Mouse (Mus musculus) embryo, embryonic 11 days (tissue): ENCODE data around the gene Efcab11.
"Not testable (repeated sequence)": the region's sequence is repeated elsewhere in the genome, so short reads cannot be mapped to it uniquely, and the experiment has no call there.

Experiments used
- DNase-seq: peaks from one replicate; pipeline ENCODE4 v3.0.0-alpha.2; 2015

The Efcab11 gene

DNA sequence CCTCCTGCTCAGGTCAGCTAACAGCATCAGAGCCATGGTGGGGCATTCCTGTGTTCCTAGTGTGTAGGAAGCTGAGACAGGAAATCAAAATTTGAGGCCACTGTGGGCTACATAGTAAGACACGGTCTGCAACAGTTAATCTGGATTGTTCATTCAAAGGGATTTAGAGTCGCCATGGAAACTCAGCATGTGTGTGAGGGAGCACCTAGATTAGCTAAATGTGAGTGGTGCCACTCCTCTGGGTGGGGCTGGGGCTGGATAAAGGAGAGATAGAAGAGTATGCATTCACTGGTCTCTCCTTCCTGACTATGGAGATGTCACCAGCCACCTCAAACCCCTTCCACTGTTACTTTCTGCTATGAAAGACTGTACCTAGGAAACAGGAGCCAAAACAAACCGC is 10.8 kb downstream of the Efcab11 start:
- peak; percentile 8 for DNase-seq

DNA sequence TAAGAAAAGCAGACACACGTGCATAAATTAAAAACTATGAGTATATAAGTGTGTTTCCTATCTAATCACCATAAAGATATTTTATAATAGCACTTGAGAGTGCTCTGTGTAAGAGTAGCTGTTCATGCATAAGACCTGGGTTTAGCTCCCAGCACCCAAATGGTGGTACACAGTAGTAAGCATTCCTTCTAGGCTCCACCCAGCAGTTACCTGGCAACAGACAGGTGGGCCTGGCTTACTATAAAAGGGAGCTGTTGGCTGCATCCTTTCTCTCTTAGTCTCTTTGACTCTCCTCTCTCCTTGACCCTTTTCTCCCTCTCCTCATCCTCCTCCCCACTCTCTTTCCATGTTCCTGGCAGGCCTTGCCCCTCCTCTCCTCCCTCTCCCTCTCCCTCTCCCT is 15.4 kb downstream of the Efcab11 start:
- DNase-seq = no peak

DNA sequence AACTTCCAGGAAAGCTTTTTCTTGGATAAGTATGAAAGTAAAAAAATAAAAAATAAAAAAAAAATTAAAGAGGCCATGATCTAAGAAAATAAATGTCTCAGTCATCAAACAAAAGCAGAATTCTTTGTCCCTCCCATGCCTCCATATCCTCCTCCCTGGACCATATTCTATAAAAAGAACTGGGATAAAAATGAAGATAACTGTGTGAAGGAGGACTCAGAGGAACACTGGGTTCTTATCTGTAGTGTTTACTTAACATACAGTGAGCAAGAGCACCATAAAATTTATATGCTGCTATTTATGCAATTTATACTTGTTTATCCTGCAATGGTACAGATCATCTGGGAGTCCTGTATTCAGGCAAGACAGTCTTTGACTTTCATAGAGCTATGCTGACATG is 19.6 kb downstream of the Efcab11 start:
- DNase-seq = no peak

DNA sequence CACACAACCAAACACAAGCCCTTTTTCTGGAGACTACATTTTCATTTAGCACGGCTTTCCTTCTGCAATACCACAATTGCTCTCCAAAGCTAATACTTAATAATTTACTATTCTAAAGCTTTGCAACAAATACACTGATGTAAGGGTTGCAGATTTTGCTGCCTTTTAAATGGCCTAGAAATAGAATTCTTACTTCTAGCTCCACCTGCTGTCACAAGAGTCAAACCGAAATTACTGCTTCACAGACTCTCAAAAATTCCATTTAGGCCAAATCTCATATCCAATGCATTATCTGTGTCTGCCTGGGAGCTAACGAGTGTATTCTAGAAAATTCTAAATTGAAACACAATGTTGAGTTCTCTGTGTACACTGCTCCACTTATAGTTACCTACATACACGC is 23.3 kb downstream of the Efcab11 start:
- DNase-seq = peak; percentile 13

DNA sequence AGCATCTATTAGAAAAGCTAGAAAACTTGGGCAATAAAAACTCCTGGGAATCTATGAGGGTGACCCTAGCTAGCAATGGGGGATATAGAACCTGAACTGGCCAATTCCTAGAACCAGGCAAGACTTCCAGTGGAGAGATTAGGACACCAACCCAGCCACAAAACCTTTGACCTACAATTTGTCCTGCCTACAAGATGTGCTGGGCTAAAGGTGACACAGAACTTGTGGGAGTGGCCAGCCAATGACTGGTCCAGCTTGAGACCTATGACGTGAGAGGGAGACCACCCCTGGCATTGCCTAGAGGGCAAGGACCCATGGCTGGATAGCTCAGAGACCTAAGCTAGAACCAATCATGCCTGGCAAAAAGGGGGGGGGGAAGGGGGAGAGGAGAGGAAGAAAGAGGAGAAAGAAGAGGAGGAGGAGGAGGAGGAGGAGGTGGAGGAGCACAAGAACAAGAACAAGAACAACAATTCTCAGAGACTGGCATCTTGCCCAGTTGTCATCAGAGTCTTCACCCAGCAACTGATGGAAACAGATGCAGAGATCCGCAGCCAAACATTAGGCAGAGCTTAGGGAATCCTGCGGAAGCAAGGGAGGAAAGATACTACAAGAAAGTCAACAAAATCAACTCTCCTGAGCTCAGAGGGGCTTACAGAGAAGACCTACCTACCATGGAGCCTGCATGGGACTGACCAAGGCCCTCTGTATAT is 24.7 kb downstream of the Efcab11 start:
- no peak for DNase-seq

DNA sequence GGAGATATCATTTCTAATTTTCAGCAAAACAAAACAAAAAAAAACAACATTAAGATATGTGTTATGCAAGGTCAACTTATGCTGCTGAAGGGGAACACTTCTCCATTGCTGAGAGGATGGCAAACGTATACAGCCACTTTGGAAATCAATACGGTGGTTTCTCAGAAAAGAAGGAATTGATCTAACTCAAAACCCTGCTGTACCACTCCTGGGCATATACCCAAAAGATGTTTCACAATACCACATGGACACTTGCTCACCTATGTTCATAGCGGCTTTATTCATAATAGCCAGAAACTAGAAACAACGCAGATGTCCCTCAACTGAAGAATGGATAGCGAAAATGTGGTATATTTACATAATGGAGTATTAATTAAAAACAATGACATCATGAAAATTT is 25.6 kb downstream of the Efcab11 start:
- no peak for DNase-seq

DNA sequence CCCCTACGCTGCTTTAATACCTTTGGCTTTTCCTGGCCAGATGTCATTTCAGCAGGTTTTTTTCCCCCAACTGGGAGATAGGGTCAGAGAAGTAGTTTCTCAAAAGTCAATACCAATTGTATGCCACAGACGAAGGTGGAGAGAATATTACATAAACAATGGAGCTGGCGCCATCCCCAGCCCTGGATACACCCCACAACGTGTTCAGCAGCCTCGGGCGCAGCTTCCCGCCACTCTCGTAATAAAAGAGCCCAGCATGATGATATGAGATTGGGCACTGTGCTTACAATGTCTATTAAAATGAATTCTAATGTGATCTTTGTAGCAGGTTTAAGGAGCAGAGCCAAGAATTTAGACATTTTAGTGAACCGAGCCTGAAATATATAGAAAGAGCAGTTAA is 28.2 kb downstream of the Efcab11 start:
- DNase-seq = no peak

DNA sequence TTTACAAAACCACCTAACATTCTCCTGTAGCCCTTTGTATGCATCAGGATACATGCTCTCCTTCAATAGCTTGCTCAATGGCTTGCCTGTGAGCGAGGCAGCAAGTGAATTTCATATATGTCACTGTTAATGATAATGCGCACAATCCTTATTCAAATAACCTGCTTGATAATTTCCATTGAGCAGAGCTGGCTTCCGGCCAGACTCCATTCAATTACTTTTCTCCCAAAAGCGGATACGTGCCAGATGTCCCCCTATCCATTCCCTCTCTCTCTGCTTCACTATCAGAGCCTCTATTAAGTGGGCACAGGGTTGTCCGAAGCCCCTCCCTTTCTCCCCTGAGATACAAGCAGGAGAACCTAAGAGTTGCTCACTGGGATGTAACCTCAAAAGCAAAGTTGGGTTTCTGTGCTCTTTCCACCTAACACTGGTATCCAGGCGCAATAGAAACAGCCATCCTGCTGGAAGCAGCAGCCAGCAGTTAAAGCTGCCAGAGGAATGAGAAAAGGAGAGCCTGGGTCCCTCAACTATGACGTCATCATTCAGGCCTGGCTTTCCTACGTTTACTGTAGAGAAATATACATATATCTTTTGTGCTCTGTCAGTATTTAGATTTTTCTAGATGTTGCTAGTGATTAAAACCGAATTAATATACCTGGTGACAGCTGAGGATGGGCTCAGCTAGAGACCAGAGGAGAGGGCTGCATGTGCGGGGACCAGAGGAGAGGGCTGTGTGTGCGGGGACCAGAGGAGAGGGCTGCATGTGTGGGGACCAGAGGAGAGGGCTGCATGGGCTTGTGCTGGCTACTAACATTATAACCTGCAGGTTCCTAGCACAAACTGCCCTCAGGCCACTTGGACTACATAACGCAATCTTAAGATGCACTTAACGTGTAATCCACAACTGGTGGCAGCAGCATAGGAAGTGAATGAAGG is 30.6 kb downstream of the Efcab11 start:
- DNase-seq = no peak

DNA sequence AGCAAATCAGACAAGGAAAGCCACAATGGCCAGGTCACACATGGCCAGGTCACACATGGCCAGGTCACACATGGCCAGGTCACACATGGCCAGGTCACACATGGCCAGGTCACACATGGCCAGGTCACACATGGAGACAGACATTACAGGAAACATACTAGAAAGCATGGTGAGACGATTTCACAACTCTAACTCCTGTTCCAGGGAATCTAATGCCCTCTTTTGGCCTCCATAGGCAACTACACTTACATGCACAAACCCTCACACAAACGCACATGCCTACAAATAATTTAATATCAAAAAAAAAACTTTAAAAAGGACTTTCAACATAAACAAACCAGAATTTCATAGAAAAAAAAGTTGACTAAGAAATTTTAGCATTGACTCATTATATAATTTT is 34.2 kb downstream of the Efcab11 start:
- no peak for DNase-seq

DNA sequence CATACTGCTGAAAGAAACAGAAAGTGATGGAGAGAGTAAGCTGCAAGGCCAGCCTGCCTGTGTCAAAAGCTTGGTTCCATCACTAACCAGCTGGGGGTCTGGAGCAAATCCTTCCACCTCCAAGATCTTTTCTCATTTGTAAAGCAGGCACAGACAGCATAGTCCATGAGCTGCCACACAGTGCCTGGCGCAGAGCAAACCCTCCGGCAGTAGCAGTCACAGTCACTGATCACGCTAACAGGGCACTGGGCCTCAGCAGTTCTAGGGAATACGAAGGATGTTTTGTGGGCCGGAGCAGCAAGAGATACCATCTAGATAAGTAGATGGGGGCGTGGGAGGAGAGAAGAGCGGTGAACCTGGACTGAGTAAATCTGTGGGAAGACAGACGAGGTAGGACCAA is 39.3 kb downstream of the Efcab11 start:
- no peak for DNase-seq

DNA sequence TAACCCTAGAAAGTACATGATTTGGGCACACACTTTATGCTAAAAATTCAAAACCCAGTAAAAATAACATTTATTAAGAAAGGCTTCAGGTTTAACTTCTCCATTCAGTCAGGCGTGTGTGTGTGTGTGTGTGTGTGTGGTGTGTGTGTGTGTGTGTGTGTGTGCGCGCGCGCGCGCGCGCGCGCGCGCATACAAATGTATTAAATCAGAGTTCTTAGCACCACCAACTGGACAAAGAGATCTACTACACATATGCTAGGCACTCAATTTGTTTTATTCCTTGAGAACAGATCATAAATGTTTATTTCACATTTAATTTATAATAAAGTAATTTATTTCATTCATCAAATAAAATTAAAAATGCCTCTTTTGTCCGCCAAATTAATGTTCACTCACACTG is 45.5 kb downstream of the Efcab11 start:
- DNase-seq = peak; percentile 52

DNA sequence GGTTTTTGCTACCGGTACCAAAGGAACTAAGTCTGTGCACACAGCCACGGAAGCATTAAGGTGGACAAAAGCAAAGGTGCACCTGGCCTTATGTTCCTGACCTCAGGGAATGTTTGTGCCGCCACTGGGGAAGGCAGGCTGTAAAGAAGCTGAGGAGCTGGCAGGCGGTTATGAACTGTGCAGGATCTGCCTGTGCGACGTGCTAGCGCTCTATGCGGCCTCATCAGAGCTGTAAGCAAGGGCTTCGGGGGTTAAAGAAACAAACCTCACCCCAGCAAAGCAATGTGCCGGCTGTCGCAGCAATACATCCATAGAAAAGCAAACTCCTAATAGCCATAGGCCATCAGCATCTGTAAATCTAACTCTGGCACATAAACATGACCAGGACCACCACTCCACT is 46.1 kb downstream of the Efcab11 start:
- peak; percentile 18 for DNase-seq

DNA sequence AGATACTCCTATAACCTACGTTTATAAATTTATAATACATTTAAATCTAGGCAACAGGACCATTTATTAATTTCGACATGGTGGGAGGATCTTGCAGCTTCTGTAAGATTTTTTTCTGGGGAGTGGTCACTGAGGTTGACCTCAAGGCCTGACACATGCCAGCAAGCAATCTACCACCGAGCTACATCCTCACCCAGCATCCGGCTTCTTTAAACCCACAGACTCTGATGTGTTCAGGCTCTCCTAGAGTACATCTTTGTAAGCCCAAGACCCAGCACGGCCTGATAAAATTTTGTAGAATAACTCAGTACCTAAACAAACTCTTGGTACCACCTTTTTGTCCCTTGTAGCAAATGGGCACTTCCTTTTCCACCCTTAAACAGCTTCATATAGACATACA is 46.7 kb downstream of the Efcab11 start:
- DNase-seq = no peak

DNA sequence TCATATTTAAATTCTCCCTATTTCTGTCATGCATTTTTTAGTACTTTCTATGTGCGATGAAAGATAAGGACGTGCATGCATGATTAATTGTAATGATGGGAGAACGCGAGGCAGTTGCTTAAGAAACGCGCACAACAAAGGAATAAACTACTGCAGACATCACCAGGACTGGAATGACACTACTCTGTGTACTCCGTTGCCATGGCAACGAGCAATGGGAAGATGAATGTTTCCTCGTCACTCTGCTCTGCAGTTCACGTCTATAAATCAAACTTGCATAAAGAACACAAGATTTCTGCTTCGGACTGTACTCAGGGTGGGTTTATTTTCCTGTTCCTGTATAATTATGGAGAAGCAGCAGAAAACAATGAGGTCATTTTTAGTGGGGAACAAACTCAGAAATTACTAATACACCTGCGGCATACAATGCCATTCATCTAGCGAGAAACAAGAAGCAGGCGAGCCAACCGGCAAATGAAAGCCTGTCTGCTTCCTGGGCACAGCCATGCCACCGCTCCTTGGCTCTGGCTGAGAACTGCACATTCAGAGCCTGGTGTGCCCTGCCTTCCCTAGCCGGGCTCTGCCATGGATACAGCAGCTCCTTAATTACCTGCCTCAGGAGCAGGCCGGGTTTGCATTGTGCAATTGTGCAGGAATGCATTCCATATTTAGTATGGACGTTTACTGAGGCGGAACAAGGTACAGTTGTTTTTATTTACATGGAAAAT is 47.7 kb downstream of the Efcab11 start:
- DNase-seq = peak; percentile 86

DNA sequence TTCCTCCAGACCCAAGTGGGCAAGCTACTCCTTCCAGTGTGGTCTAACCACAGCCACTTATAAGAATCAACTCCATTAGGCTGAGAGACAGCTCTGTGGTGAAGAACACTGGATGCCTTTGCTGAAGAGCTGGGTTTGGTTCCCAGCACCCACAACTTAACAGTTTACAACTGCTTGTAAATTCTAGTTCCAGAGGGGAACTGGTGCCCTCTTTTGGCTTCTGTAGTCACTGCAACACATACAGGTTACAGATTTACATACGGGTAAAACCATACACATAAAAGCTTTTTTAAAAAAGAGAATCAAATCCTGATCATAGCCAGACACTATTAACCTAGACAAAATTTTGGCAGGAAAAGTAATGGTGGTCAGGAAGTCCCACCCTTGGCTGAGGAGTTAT is 50.8 kb downstream of the Efcab11 start:
- DNase-seq = no peak

DNA sequence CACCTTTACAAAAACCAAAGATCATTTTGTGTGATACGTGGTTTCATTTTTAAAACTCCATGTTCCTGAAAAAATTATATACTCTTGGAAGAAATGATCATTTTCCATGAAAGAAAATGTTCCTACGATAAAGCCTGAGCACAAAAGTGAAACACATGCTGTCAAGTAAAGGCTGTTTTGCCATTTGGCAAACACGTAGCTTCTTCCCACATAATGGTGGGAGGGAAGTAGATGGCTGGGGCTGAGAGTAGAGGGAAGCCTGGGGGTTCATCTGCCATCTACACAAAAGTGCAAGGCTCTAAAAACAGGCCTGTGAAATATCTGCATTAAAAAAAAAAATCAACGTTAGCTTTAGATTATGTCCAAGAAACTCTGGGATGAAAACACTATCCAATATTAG is 61.6 kb downstream of the Efcab11 start:
- DNase-seq = no peak

DNA sequence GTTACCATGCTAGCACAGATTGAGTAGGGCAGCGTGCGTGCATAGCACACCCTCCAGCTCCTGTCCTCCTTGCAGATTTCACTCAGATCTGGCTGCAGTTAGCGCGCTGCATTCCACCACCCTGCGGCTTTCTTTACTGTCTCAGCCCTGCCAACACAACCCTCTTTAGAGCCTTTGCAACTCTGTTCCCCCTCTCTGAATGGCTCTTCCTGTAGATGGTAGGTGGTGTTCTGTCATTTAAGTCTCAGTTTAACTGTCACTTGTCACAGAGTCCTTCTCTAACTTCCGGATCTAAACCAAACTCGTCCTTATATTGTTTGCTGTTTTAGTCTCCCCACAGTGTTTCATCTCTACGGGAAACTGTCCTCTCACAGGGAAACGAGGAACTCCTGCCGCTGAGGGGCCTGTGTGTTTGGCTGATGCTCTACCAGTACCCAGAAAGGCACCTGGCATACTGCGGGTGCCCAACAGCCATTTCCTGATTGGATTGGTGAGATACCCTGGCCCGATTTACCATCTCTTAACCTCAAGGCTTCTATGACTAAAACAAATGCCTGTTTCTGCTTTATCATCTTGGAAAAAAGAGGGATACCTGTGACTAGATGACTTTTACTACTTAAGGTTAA is 62.8 kb downstream of the Efcab11 start:
- DNase-seq = no peak

DNA sequence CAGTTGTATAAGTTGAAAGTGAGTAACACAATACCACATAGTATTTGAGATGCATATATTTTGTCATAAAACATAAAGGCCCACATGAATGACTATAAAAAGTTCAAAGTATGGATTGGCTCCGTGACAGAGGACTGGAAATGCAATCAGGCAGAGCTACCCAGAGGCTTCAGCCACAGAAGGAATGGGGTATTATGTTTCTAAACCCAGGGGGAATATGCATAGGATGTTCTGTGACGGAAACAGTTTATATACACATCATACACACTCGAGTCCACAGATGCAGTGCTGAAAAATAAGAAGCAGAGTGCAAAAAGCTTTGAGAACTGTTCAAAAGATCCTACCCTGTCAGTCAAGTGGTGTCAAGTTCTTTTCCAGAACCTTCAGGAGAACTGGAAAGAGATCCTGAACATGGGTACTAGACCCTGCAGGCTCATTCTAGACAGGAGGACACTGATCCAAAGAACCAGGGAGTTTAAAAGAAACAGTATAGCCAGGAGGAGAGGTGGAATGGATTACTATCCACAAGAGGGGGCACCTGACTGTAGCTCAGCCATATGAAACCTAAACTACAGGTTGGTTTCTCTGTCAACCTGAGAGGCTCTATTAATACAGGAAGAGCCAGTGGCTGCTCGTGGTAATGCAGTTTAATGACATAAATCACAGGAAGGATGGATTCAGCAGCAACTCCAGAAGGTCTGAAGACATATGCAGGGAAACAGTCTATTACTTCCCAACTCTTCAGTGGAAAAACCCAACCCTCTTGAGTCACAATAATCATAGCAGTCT is 64.9 kb downstream of the Efcab11 start:
- DNase-seq = no peak

DNA sequence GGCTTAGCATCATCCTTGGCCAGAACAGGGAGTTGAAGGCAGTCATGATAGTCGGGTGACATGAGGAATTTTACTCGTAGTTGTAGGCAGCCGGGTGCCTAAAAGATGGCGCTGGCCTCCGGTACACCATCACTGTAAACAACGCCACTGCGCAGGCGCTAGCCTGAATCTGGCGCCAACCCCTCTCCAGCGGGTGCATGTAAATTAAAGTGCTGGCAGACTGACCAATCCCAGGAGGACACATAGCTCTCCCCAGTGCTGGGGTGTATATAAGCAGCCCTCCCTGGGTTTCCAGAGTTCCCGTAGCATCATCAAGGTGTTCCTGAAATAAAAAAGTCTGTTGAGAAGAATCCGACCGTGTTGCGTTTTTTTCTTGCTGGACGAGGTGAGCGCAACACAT is 66.2 kb downstream of the Efcab11 start:
- DNase-seq = not testable (repeated sequence)

DNA sequence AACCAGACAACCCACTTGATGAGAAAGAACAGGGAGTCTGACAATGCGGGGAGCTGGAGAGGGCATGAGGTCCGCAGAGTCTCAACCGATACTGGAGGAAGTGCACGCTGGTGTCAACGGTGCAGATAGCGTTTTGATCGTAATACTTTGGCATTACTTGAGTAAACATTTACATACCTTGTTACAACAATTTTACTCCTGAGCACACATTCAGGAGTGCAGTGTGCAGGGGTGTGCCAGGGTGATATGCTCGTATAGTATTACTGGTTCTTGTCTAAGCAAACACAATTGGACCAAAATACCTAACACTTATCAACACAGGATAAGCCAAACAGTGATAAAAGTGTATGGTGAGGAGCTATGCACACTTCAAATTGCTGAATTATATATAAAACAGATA is 69.0 kb downstream of the Efcab11 start:
- DNase-seq = no peak

DNA sequence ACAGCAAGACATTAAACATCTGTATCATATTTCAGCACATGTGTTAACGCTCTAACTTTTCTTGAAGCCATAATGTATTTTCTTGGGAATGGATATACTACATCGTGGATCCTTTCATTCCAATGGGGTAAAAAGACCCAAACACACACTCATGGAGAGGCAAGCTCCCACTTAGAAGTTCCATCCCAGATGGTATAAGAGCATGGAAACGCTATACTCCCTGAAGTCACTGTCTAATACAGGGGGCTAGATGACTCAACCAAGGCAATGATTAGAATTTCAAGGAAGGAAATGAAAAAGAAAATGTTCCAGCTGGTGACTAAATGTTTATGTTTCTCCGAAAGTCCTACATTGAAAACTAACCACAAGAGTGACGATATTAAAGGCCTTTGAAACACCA is 76.3 kb downstream of the Efcab11 start:
- no peak for DNase-seq

DNA sequence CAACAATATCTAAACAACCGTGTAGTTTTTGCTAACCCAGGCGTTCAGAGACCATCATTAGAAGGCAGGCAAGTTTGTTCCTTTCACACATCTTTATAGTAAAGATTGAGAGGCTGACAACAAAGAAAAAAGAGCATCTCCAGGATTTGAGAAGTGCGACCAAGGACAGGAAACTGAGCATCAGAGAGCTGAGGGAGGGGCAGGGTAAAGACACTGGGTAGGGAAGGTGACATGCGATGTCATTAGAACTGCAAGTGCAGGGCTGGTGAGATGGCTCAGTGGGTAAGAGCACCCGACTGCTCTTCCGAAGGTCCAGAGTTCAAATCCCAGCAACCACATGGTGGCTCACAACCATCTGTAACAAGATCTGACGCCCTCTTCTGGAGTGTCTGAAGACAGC is 77.5 kb downstream of the Efcab11 start:
- DNase-seq = not testable (repeated sequence)
